Mouse (Mus musculus): ENCODE measurements at regions not wholly inside any gene's neighbourhood (a gene's known extent, or its start where the extent isn't known, plus 50 kb on each side); places are given as distances from the start of the nearest gene placed in this dataset.

- no peaks in the 10 kb centered on the region for H3K27me3 ChIP-seq (ENCODE audit: control insufficient read depth in 1 of 2, insufficient read depth in 2 of 2, low read length in 2 of 2)
- no peak for TF ChIP-seq MYB (IDR thresholded peaks at IDR 0.05; ENCODE audit: low read depth, low read length)
- TF ChIP-seq CHD2 (IDR thresholded peaks at IDR 0.05; ENCODE audit: low read length), result no peak
- TF ChIP-seq MEF2A (IDR thresholded peaks at IDR 0.05; ENCODE audit: extremely low read depth, insufficient replicate concordance, low read depth, low read length, poor library complexity, severe bottlenecking), result no peak
- no peak for TF ChIP-seq RCOR1 (IDR thresholded peaks at IDR 0.05; ENCODE audit: low read depth, low read length)
- TF ChIP-seq NELFE (IDR thresholded peaks at IDR 0.05; ENCODE audit: low read depth, low read length), result no peak
- no peak for TF ChIP-seq MYC (IDR thresholded peaks at IDR 0.05; ENCODE audit: low read depth, low read length)
- no peak for TF ChIP-seq ETS1 (IDR thresholded peaks at IDR 0.05; ENCODE audit: low read depth, low read length)
- no peak for TF ChIP-seq POLR2AphosphoS2 (IDR thresholded peaks at IDR 0.05; ENCODE audit: low read length)
- TF ChIP-seq SIN3A (IDR thresholded peaks at IDR 0.05; ENCODE audit: low read length), result no peak
- TF ChIP-seq BHLHE40 (IDR thresholded peaks at IDR 0.05; ENCODE audit: borderline replicate concordance, low read depth, low read length), result no peak
- TF ChIP-seq GABPA (IDR thresholded peaks at IDR 0.05; ENCODE audit: low read depth, low read length), result no peak
- TF ChIP-seq ZMIZ1 (IDR thresholded peaks at IDR 0.05; ENCODE audit: low read depth, low read length), result no peak
- no peak for TF ChIP-seq ZC3H11A (IDR thresholded peaks at IDR 0.05; ENCODE audit: low read depth, low read length)
- no peak for TF ChIP-seq ZNF384 (IDR thresholded peaks at IDR 0.05; ENCODE audit: low read depth, low read length)
- no peak for TF ChIP-seq E2F4 (IDR thresholded peaks at IDR 0.05; ENCODE audit: borderline replicate concordance, low read depth, low read length)
- no peak for TF ChIP-seq GATA1 (IDR thresholded peaks at IDR 0.05; ENCODE audit: low read depth, low read length)
- TF ChIP-seq NRF1 (IDR thresholded peaks at IDR 0.05; ENCODE audit: insufficient read depth, low read depth, low read length, poor library complexity, severe bottlenecking), result no peak
- no peak for TF ChIP-seq SMC3 (IDR thresholded peaks at IDR 0.05; ENCODE audit: low read depth, low read length)
- H3K27ac ChIP-seq (ENCODE audit: control insufficient read depth, low read depth, low read length), result no peak overlapping the region
- no peaks in the 10 kb centered on the region for H3K79me2 ChIP-seq (ENCODE audit: control insufficient read depth, insufficient read depth, low read length, poor library complexity)
- no peaks in the 10 kb centered on the region for H3K4me1 ChIP-seq (ENCODE audit: control insufficient read depth in 1 of 2, insufficient read depth in 2 of 2, low read length in 2 of 2)
- no peaks in the 10 kb centered on the region for H3K9me3 ChIP-seq (replicated peaks; ENCODE audit: insufficient read depth, low read length)
- H3K4me3 ChIP-seq (ENCODE audit: control insufficient read depth in 1 of 2, insufficient read depth in 1 of 2, low read depth in 2 of 2, low read length in 2 of 2), result no peak overlapping the region
- H3K9ac ChIP-seq (ENCODE audit: control insufficient read depth, low read depth, low read length, poor library complexity, severe bottlenecking), result no peak overlapping the region
- H3K36me3 ChIP-seq (ENCODE audit: control insufficient read depth in 1 of 2, insufficient read depth in 2 of 2, low read length in 2 of 2), result no peaks in the 10 kb centered on the region
- no peak for DNase-seq (ENCODE audit: low read depth, low spot score)
Observed at GRCm38 (mm10) chr2:169191974-169192373, 236.6 kb upstream of the Zfp64 start.

- Histone ChIP-seq H3K36me3 (ENCODE audit: control insufficient read depth in 1 of 2, insufficient read depth in 2 of 2, low read length in 2 of 2) (no peaks in the 10 kb centered on the region), H3K27me3 (ENCODE audit: control insufficient read depth in 1 of 2, insufficient read depth in 2 of 2, low read length in 2 of 2) (no peaks in the 10 kb centered on the region), H3K9ac (ENCODE audit: control insufficient read depth, low read depth, low read length, poor library complexity, severe bottlenecking) (no peak overlapping the region), H3K27ac (ENCODE audit: control insufficient read depth, low read depth, low read length) (no peak overlapping the region), H3K79me2 (ENCODE audit: control insufficient read depth, insufficient read depth, low read length, poor library complexity) (no peaks in the 10 kb centered on the region), H3K4me1 (ENCODE audit: control insufficient read depth in 1 of 2, insufficient read depth in 2 of 2, low read length in 2 of 2) (no peaks in the 10 kb centered on the region), H3K4me3 (ENCODE audit: control insufficient read depth in 1 of 2, insufficient read depth in 1 of 2, low read depth in 2 of 2, low read length in 2 of 2) (no peak overlapping the region), H3K9me3 (replicated peaks; ENCODE audit: insufficient read depth, low read length) (no peaks in the 10 kb centered on the region)
- TF ChIP-seq NRF1 (IDR thresholded peaks at IDR 0.05; ENCODE audit: insufficient read depth, low read depth, low read length, poor library complexity, severe bottlenecking), result no peak
- no peak for TF ChIP-seq MYB (IDR thresholded peaks at IDR 0.05; ENCODE audit: low read depth, low read length)
- TF ChIP-seq USF2 (IDR thresholded peaks at IDR 0.05; ENCODE audit: borderline replicate concordance in 1 of 2, insufficient read depth in 1 of 2, low read depth in 1 of 2, low read length in 2 of 2), result no peak
- no peak for TF ChIP-seq POLR2AphosphoS2 (IDR thresholded peaks at IDR 0.05; ENCODE audit: low read length)
- TF ChIP-seq ETS1 (IDR thresholded peaks at IDR 0.05; ENCODE audit: low read depth, low read length), result no peak
- no peak for TF ChIP-seq MAFK (IDR thresholded peaks at IDR 0.05; ENCODE audit: borderline replicate concordance, low read depth, low read length)
- TF ChIP-seq ELF1 (IDR thresholded peaks at IDR 0.05; ENCODE audit: low read depth, low read length), result no peak
- no peak for TF ChIP-seq MAX (IDR thresholded peaks at IDR 0.05; ENCODE audit: low read length)
- no peak for TF ChIP-seq GATA1 (IDR thresholded peaks at IDR 0.05; ENCODE audit: low read depth, low read length)
- no peak for TF ChIP-seq POLR2A (IDR thresholded peaks at IDR 0.05; ENCODE audit: control insufficient read depth in 1 of 2, insufficient read depth in 1 of 2, low read depth in 1 of 2, low read length in 2 of 2, poor library complexity in 1 of 2)
- TF ChIP-seq ZNF384 (IDR thresholded peaks at IDR 0.05; ENCODE audit: low read depth, low read length), result no peak
- no peak for DNase-seq (ENCODE audit: low read depth, low spot score)
Observed at GRCm38 (mm10) chr2:169191465-169191864, 236.1 kb upstream of the Zfp64 start.

Data from MEL (cell line).